Mouse (Mus musculus) megakaryocyte, embryonic 14.5 days (primary cell): Measurements from ENCODE around the gene Prss3.

Source experiments
- FLI1 ChIP-seq: IDR thresholded peaks from 2 replicates; pipeline ENCODE4 v1.6.1; 2012; ENCODE audit warnings: low read length, inconsistent platforms, mixed read lengths
- GATA1 ChIP-seq: IDR thresholded peaks from 3 replicates; pipeline ENCODE4 v1.6.1; 2012; ENCODE audit warnings: mixed read lengths, low read length, inconsistent platforms, borderline replicate concordance

- TF ChIP-seq GATA1 (no peak), FLI1 (no peak)
Observed at GRCm38 (mm10) chr6:41353932-41354331, 23.5 kb downstream of the Prss3 start, which contains the start of gene Try10.
